Mouse (Mus musculus) right cerebral cortex, postnatal 36 days (tissue): ENCODE results near the gene Plin2.
"Not testable (repeated sequence)": the region's sequence is repeated elsewhere in the genome, so short reads cannot be mapped to it uniquely, and the experiment has no call there.

Experiments
- DNase-seq, 2 experiments: peaks; one replicate each; pipeline ENCODE4 v3.0.0; 2022; ENCODE audit warnings: low spot score in 2 of 2, mixed read lengths in 1 of 2

The Plin2 gene

DNA sequence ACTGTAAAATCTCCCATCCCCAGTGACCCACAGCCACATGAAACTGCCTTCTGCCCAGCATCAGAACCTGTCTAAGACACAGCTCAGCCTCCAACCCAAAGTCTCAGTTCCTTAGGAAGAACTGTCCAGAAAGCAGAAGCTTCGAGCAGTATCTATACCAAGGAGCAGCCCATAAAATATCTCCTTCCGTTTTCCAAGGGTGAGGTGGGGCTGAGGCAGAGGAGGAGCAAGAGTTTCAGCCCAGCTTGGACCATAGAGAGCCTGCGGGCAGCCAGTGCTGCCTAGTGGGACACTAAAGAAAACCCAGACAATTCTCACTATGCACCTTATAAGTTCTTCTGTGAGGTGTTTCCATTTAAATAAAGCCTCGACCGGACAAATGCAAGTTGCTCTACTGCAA is 37.3 kb downstream of the Plin2 start:
- DNase-seq: not testable (repeated sequence)

GRCm38 (mm10) chr4:86631831-86632230 is 38.0 kb downstream of the Plin2 start:
- no peak for DNase-seq

GRCm38 (mm10) chr4:86626496-86626895 is 43.4 kb downstream of the Plin2 start:
- not testable (repeated sequence) for DNase-seq

- no peak for DNase-seq
Observed at GRCm38 (mm10) chr4:86625463-86625862, 44.4 kb downstream of the Plin2 start.

- DNase-seq: not testable (repeated sequence)
Observed at GRCm38 (mm10) chr4:86622532-86622931, 47.3 kb downstream of the Plin2 start.

GRCm38 (mm10) chr4:86622116-86622515 is 47.7 kb downstream of the Plin2 start:
- no peak for DNase-seq

GRCm38 (mm10) chr4:86620506-86620905 is 49.4 kb downstream of the Plin2 start:
- DNase-seq: peak in 1 of 2 experiments; percentile 7

DNA sequence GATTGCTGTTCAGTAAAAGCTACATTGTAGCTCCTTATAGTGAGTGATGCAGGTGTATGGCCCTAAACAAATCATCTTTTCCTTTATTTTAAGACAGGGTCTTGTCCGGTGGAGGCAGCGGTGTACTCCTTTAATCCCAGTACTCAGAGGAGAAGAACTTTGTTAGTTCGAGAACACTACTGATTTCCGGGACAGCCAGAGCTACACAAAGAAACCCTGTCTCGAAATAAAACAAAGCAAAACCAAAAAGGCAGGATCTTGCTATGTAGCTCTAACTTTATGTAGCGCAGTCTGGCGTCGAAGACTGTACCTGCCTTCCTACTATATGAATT is 57.6 kb downstream of the Plin2 start:
- DNase-seq: no peak

- DNase-seq: peak; percentile 91 to 95
Observed at GRCm38 (mm10) chr4:86611524-86612288, 58.2 kb downstream of the Plin2 start, which contains the start of gene Haus6. Haus6 (minus strand) TSS chr4:86612055.
